Mouse (Mus musculus) neural tube, embryonic 14.5 days (tissue): ENCODE measurements around the gene Tmem129. TPM values are rescaled to one million over a fixed set of nuclear protein-coding genes. Genes with fewer than 3 reads are reported as not detected.
A peak's percentile ranks its signal among the peaks of the same experiment; 100 is the strongest.

ENCODE experiments used
- ATAC-seq: fragments of 200-750 bp; cut with Nextera tagmentation; 2 replicates; pipeline ENCODE4 v1.8.0; 2017; ENCODE audit warnings: low read depth, mild to moderate bottlenecking, moderate TSS enrichment, moderate library complexity
- H3K27ac ChIP-seq: fragments of 300-500 bp; sonication (generic); 2 replicates; pipeline ENCODE4 v1.5.1; 2014; ENCODE audit warnings: low read depth, mild to moderate bottlenecking, control low read depth, low read length, moderate library complexity, mixed read lengths
- H3K27me3 ChIP-seq: fragments of 300-500 bp; sonication (generic); 2 replicates; pipeline ENCODE4 v1.6.1; 2014; ENCODE audit warnings: low read length; ENCODE audit not compliant: control insufficient read depth, insufficient read depth
- H3K36me3 ChIP-seq: fragments of 300-500 bp; sonication (generic); 2 replicates; pipeline ENCODE4 v1.6.1; 2014; ENCODE audit warnings: low read length, mixed read lengths; ENCODE audit not compliant: control insufficient read depth, insufficient read depth
- H3K4me1 ChIP-seq: fragments of 300-500 bp; sonication (generic); 2 replicates; pipeline ENCODE4 v1.6.1; 2014; ENCODE audit warnings: low read length; ENCODE audit not compliant: control insufficient read depth, insufficient read depth
- H3K4me2 ChIP-seq: fragments of 300-500 bp; sonication (generic); 2 replicates; pipeline ENCODE4 v1.6.1; 2014; ENCODE audit warnings: mild to moderate bottlenecking, low read depth, low read length, control low read depth
- H3K4me3 ChIP-seq: fragments of 300-500 bp; sonication (generic); 2 replicates; pipeline ENCODE4 v1.5.1; 2014; ENCODE audit warnings: low read depth, low read length, control low read depth, mixed read lengths
- H3K9ac ChIP-seq: fragments of 300-500 bp; sonication (generic); replicated peaks from 2 replicates; pipeline ENCODE4 v1.6.1; 2014; ENCODE audit warnings: low read depth, mild to moderate bottlenecking, control low read depth, low read length, mixed read lengths
- H3K9me3 ChIP-seq: fragments of 300-500 bp; sonication (generic); 2 replicates; pipeline ENCODE4 v1.6.1; 2016; ENCODE audit warnings: low read length; ENCODE audit not compliant: control insufficient read depth
- WGBS: fragments of 180-500 bp; shearing (Covaris S2); extraction: QIAGEN DNeasy Blood & Tissue Kit; methylation state at CpG from one replicate; pipeline ENCODE4 v1.1.7; 2014; 5-methylcytosine and 5-hydroxymethylcytosine counted together
- polyA plus RNA-seq: library from polyadenylated mRNA; unstranded; fragments of >200 nt; fragmentation: Nextera tagmentation; extraction: Ambion mirVana; gene quantifications from 2 replicates; pipeline ENCODE4 v1.2.1, GENCODE M21; 2014

The Tmem129 gene
- polyA plus RNA-seq, 1 experiment from 2014 or later, result 27.6 TPM

DNA sequence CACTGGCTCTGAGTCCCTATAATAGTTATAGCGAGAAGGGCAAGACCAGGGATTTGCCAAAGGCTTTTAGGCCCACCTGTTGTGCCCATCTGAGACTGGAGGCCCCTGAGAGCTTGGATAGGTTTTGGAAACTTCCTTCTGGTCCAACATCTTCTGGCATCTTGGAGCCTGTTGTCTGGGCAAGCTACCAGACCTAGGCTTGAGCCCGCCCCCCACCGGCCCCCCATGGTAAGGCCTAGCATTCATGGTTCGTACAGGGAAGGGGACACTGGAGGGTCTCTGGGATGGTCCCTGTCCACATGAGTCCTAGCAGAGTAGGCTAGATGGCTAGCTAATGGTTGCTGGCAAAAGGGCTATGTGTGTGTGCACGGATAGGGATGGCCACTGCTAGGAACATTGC, 40.5 kb upstream of the Tmem129 start:
- peaks cover 15% of the 10 kb centered on the region for H3K4me1 ChIP-seq
- no peak overlapping the region for H3K4me3 ChIP-seq
- no peak overlapping the region for H3K9ac ChIP-seq
- H3K36me3 ChIP-seq, result no peaks in the 10 kb centered on the region
- WGBS, result 77% methylated on average over 5 of the region's 5 CpGs
- ATAC-seq, result no peak
- H3K4me2 ChIP-seq, result no peak overlapping the region
- H3K27ac ChIP-seq, result peak overlapping the region; percentile 22; the same call in 1 of the 2 replicates
- H3K9me3 ChIP-seq, result no peaks in the 10 kb centered on the region
- H3K27me3 ChIP-seq, result peaks cover 10% of the 10 kb centered on the region

- no peak overlapping the region for H3K4me3 ChIP-seq
- H3K9ac ChIP-seq, result no peak overlapping the region
- H3K4me2 ChIP-seq, result no peak overlapping the region
- ATAC-seq, result peak; percentile 54; the same call in 1 of the 2 replicates
- peaks cover 15% of the 10 kb centered on the region for H3K4me1 ChIP-seq
- 10% methylated on average over 12 of the region's 13 CpGs for WGBS
- no peaks in the 10 kb centered on the region for H3K9me3 ChIP-seq
- peak overlapping the region; percentile 22; the same call in 1 of the 2 replicates for H3K27ac ChIP-seq
- H3K27me3 ChIP-seq, result peaks cover 10% of the 10 kb centered on the region
- H3K36me3 ChIP-seq, result no peaks in the 10 kb centered on the region
Observed at GRCm38 (mm10) chr5:33697947-33698512, 39.8 kb upstream of the Tmem129 start.

DNA sequence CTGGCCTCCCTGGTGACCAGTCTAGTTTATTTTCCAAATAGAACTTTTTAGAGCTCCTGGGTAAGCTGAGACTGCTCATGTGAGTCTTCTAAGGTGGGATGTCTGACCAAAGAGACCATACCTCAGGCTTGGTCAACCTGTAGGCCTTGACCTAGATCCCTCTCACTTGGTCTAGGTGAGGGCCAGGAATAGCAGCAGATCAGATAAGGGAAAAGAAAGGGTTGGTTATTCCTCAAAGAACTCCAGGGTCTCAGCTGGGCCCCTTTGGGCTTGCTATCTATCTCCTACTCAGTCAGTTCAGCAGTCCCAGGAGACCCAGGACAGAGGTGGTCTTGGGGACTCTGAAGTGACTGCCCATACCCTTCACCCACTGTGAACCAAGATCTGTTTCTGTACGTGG, 39.3 kb upstream of the Tmem129 start:
- H3K36me3 ChIP-seq, result no peaks in the 10 kb centered on the region
- H3K27me3 ChIP-seq, result peaks cover 10% of the 10 kb centered on the region
- no peak overlapping the region for H3K27ac ChIP-seq
- no peak overlapping the region for H3K9ac ChIP-seq
- peaks cover 19% of the 10 kb centered on the region for H3K4me1 ChIP-seq
- no peaks in the 10 kb centered on the region for H3K9me3 ChIP-seq
- WGBS, result 16% methylated on average over 1 of the region's 1 CpGs
- H3K4me2 ChIP-seq, result no peak overlapping the region
- ATAC-seq, result no peak
- no peak overlapping the region for H3K4me3 ChIP-seq

GRCm38 (mm10) chr5:33696430-33696829, 38.2 kb upstream of the Tmem129 start:
- ATAC-seq, result no peak
- no peak overlapping the region for H3K4me2 ChIP-seq
- no peak overlapping the region for H3K4me3 ChIP-seq
- peaks cover 10% of the 10 kb centered on the region for H3K27me3 ChIP-seq
- no peak overlapping the region for H3K9ac ChIP-seq
- no peaks in the 10 kb centered on the region for H3K36me3 ChIP-seq
- no peaks in the 10 kb centered on the region for H3K9me3 ChIP-seq
- no peak overlapping the region for H3K27ac ChIP-seq
- WGBS, result 46% methylated on average over 5 of the region's 5 CpGs
- peaks cover 23% of the 10 kb centered on the region for H3K4me1 ChIP-seq

- no peaks in the 10 kb centered on the region for H3K9me3 ChIP-seq
- peak overlapping the region; percentile 55 for H3K4me2 ChIP-seq
- peak overlapping the region; percentile 21 for H3K4me3 ChIP-seq
- H3K4me1 ChIP-seq, result peaks cover 23% of the 10 kb centered on the region
- no peaks in the 10 kb centered on the region for H3K36me3 ChIP-seq
- peak overlapping the region; percentile 43 for H3K9ac ChIP-seq
- ATAC-seq, result no peak
- peaks cover 10% of the 10 kb centered on the region for H3K27me3 ChIP-seq
- WGBS, result under 1% methylated on average over 22 of the region's 24 CpGs
- H3K27ac ChIP-seq, result 0 out of 2 replicates have a peak overlapping the region, but pooled peaks have one; percentile 0
Observed at GRCm38 (mm10) chr5:33695718-33696121, 37.5 kb upstream of the Tmem129 start.

GRCm38 (mm10) chr5:33694848-33695717, 36.9 kb upstream of the Tmem129 start:
- 2% methylated on average over 65 of the region's 71 CpGs for WGBS
- Histone ChIP-seq H3K27me3 (peaks cover 10% of the 10 kb centered on the region), H3K36me3 (no peaks in the 10 kb centered on the region), H3K4me1 (peaks cover 23% of the 10 kb centered on the region), H3K9me3 (no peaks in the 10 kb centered on the region), H3K4me3 (peak overlapping the region; percentile 21), H3K27ac (peak overlapping the region; percentile 44; the same call in 1 of the 2 replicates), H3K4me2 (peak overlapping the region; percentile 55), H3K9ac (peak overlapping the region; percentile 43)
- ATAC-seq, result peak; percentile 64

GRCm38 (mm10) chr5:33694461-33694847, 36.2 kb upstream of the Tmem129 start:
- H3K36me3 ChIP-seq, result no peaks in the 10 kb centered on the region
- peaks cover 10% of the 10 kb centered on the region for H3K27me3 ChIP-seq
- no peak overlapping the region for H3K4me3 ChIP-seq
- no peak for ATAC-seq
- H3K4me2 ChIP-seq, result no peak overlapping the region
- no peak overlapping the region for H3K9ac ChIP-seq
- peaks cover 29% of the 10 kb centered on the region for H3K4me1 ChIP-seq
- 38% methylated on average over 9 of the region's 9 CpGs for WGBS
- peak overlapping the region; percentile 44; the same call in 1 of the 2 replicates for H3K27ac ChIP-seq
- H3K9me3 ChIP-seq, result no peaks in the 10 kb centered on the region

DNA sequence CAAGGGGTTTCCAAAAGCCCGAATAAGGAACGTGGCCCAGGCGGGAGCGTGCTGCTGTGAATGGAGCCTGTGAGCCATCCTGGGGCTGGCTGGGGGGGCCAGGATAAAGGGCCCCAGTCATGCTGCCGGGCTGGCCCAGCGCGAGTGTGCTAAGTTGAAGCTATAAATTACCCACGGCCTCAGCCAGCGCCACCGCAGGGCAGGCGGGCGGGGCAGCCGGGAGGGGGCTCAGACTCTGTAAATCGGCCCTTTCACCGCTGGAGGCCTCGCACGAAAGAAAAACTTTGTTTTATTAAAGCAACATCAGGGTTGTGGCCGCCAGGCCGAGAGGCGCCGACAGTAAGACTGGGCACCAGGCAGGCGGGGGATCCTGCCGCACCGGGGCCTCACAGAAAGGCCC, 34.2 kb upstream of the Tmem129 start:
- peaks cover 10% of the 10 kb centered on the region for H3K27me3 ChIP-seq
- peak; percentile 50; the same call in 1 of the 2 replicates for ATAC-seq
- peak overlapping the region; percentile 76 for H3K27ac ChIP-seq
- peaks cover 37% of the 10 kb centered on the region for H3K4me1 ChIP-seq
- no peaks in the 10 kb centered on the region for H3K36me3 ChIP-seq
- H3K4me3 ChIP-seq, result no peak overlapping the region
- H3K9me3 ChIP-seq, result no peaks in the 10 kb centered on the region
- no peak overlapping the region for H3K9ac ChIP-seq
- under 1% methylated on average over 24 of the region's 24 CpGs for WGBS
- peak overlapping the region; percentile 20; the same call in 1 of the 2 replicates for H3K4me2 ChIP-seq
